Mouse (Mus musculus): Measurements from ENCODE around the gene Jph3.

- TF ChIP-seq POLR2A (IDR thresholded peaks at IDR 0.05; ENCODE audit: low read depth, low read length) = no peak
- TF ChIP-seq CTCF (conservative IDR thresholded peaks at IDR 0.05; ENCODE audit: insufficient read depth, insufficient read length, low read depth, low read length) = no peak
Observed at GRCm38 (mm10) chr8:121818226-121818625, 88.8 kb downstream of the Jph3 start.

Data from kidney, adult 2 months (tissue).